ENCODE assay signal across 8 mouse cellular contexts in genomic region chr1:74808078-74808477, GRCm38 (mm10). TPM values are rescaled to one million over a fixed set of nuclear protein-coding genes. Genes with fewer than 3 reads are reported as not detected.
DNase-seq lines count a peak whose midpoint lies in the region; ATAC-seq and TF ChIP-seq lines count a peak whose summit lies in the region.

No protein-coding gene starts in this region.

- no peak overlapping the region for H3K4me3 ChIP-seq in cortical plate, adult 2 months (ENCODE audit: insufficient read depth, low read length)
- peak overlapping the region; percentile 52 for H3K4me3 ChIP-seq in midbrain, embryonic 10.5 days

- H3K9me3 ChIP-seq in midbrain, embryonic 10.5 days (replicated peaks): no peaks in the 10 kb centered on the region

- no peak overlapping the region for H3K27ac ChIP-seq in cortical plate, adult 2 months (ENCODE audit: insufficient read depth, low read length)
- H3K27ac ChIP-seq in midbrain, embryonic 10.5 days (replicated peaks): peak overlapping the region; percentile 70

- H3K36me3 ChIP-seq in midbrain, embryonic 10.5 days: no peaks in the 10 kb centered on the region

- H3K27me3 ChIP-seq in midbrain, embryonic 10.5 days (ENCODE audit: low read depth, poor library complexity, severe bottlenecking): peaks cover 100% of the 10 kb centered on the region

- ATAC-seq in inflammation-experienced regulatory T-cells, adult 6 months: peak; percentile 71

- peak; percentile 89 for TF ChIP-seq CTCF in cortical plate, adult 2 months (IDR thresholded peaks at IDR 0.05; ENCODE audit: extremely low read depth, insufficient read depth, low read length)

- peaks cover 2% of the 10 kb centered on the region; the same call in 1 of the 2 replicates for H3K4me1 ChIP-seq in cortical plate, adult 2 months (ENCODE audit: control insufficient read depth, insufficient read depth, low read length)
- H3K4me1 ChIP-seq in midbrain, embryonic 10.5 days: peaks cover 67% of the 10 kb centered on the region

- peak; percentile 97 for DNase-seq in ZHBTc4 (ENCODE audit: low read depth, low spot score)
- DNase-seq in gastrocnemius, postnatal 14 days: peak; percentile 89
- peak; percentile 89 to 91 for DNase-seq in left cerebral cortex, postnatal 10 days (ENCODE audit: extremely low spot score in 1 of 2, low spot score in 2 of 2)
- DNase-seq in midbrain, embryonic 10.5 days (ENCODE audit: low spot score): peak; percentile 94
- DNase-seq in right cerebral cortex, postnatal 36 days (ENCODE audit: low spot score in 2 of 2): peak; percentile 81 to 89
- DNase-seq in urinary bladder, postnatal 4 days (ENCODE audit: low spot score in 2 of 2): peak; percentile 88 to 91

- TF ChIP-seq POLR2A in cortical plate, adult 2 months (IDR thresholded peaks at IDR 0.05; ENCODE audit: extremely low read depth, insufficient read depth, low read length): 0 out of 2 replicates have a peak, but pooled peaks have one; percentile 16

- intact Hi-C loops in gastrocnemius, postnatal 14 days (cut with DNase I; ENCODE audit: low total_unique reads): no loop called here
- intact Hi-C loops in left cerebral cortex, postnatal 10 days (cut with DNase I): loop anchor here (2.0 kb wide), 1 partner anchor 49 kb away; no protein-coding TSS in a partner anchor

- 0% methylated on average over 16 of the region's 16 CpGs for WGBS in midbrain, embryonic 10.5 days

RNA-seq across cellular contexts. Expression of gene Wnt10a, which starts 16.8 kb away (rescaled TPM):
- polyA plus RNA-seq in cortical plate, adult 2 months (2012; rRNA removed): 8.1 and 8.8 TPM in 2 replicates
- under 1 TPM in 1 of 2 experiments, not detected in 1; 0.10 TPM for total RNA-seq in gastrocnemius, postnatal 14 days (2021)
- polyA plus RNA-seq in inflammation-experienced regulatory T-cells, adult 6 months (2017; shearing (Covaris generic)): under 1 TPM in 1 of 3 experiments, not detected in 2; 0.19 TPM
- total RNA-seq in left cerebral cortex, postnatal 10 days (2021): 1 to 10 TPM in 1 of 2 experiments, under 1 TPM in 1; 0.87 to 1.1 TPM
- 0.85 and 1.3 TPM in 2 replicates for polyA plus RNA-seq in midbrain, embryonic 10.5 days (2016; fragmentation: Nextera tagmentation; extraction: Ambion mirVana)

RNA-seq across cellular contexts. Expression of gene Wnt6, which starts 36.4 kb away (rescaled TPM):
- polyA plus RNA-seq in cortical plate, adult 2 months (2012; rRNA removed): 1.2 and 2.2 TPM in 2 replicates
- 1 to 10 TPM in 1 of 2 experiments, under 1 TPM in 1; 0.49 to 1.7 TPM for total RNA-seq in gastrocnemius, postnatal 14 days (2021)
- not detected for polyA plus RNA-seq in inflammation-experienced regulatory T-cells, adult 6 months (2017; shearing (Covaris generic))
- total RNA-seq in left cerebral cortex, postnatal 10 days (2021): 1 to 10 TPM; 1.2 to 1.7 TPM
- 8.7 and 11.0 TPM in 2 replicates for polyA plus RNA-seq in midbrain, embryonic 10.5 days (2016; fragmentation: Nextera tagmentation; extraction: Ambion mirVana)

RNA-seq across cellular contexts. Expression of gene Cdk5r2, which starts 46.7 kb away (rescaled TPM):
- 304 and 313 TPM in 2 replicates for polyA plus RNA-seq in cortical plate, adult 2 months (2012; rRNA removed)
- total RNA-seq in gastrocnemius, postnatal 14 days (2021): under 1 TPM in 1 of 2 experiments, not detected in 1; 0.06 TPM
- not detected for polyA plus RNA-seq in inflammation-experienced regulatory T-cells, adult 6 months (2017; shearing (Covaris generic))
- total RNA-seq in left cerebral cortex, postnatal 10 days (2021): 100 to 1,000 TPM; 474 to 481 TPM
- 1.3 and 2.2 TPM in 2 replicates for polyA plus RNA-seq in midbrain, embryonic 10.5 days (2016; fragmentation: Nextera tagmentation; extraction: Ambion mirVana)

RNA-seq across cellular contexts. Expression of gene Prkag3, which starts 59.1 kb away (rescaled TPM):
- 0.06 and 0.13 TPM in 2 replicates for polyA plus RNA-seq in cortical plate, adult 2 months (2012; rRNA removed)
- total RNA-seq in gastrocnemius, postnatal 14 days (2021): 100 to 1,000 TPM in 1 of 2 experiments, 10 to 100 TPM in 1; 76.2 to 109 TPM
- polyA plus RNA-seq in inflammation-experienced regulatory T-cells, adult 6 months (2017; shearing (Covaris generic)): not detected
- total RNA-seq in left cerebral cortex, postnatal 10 days (2021): not detected
- not detected in 2 replicates for polyA plus RNA-seq in midbrain, embryonic 10.5 days (2016; fragmentation: Nextera tagmentation; extraction: Ambion mirVana)

Comparison
In these comparisons a context has a peak if more than half of its experiments do, and no peak if none do; other contexts are left out.
1. RNA of gene Cdk5r2, which starts 46.7 kb away (polyA plus RNA-seq): 304 to 313 TPM in cortical plate, adult 2 months; 1.3 to 2.2 TPM in midbrain, embryonic 10.5 days and not detected in inflammation-experienced regulatory T-cells, adult 6 months; every median in the first group is over 10 times any median in the second.
2. Peak in every context shown above with its lines, with median percentiles within 50 percentile points of each other: DNase-seq.